Mouse (Mus musculus) stomach, postnatal 0 days (tissue): ENCODE results near the gene Anapc7. TPM values are rescaled to one million over a fixed set of nuclear protein-coding genes. Genes with fewer than 3 reads are reported as not detected.
"Not testable (repeated sequence)": the region's sequence is repeated elsewhere in the genome, so short reads cannot be mapped to it uniquely, and the experiment has no call there.

Experiments
- ATAC-seq: fragments of 200-750 bp; cut with Nextera tagmentation; 2 replicates; pipeline ENCODE4 v1.8.0; 2017; ENCODE audit not compliant: low FRiP score, low TSS enrichment
- DNase-seq: peaks from one replicate; pipeline ENCODE4 v3.0.0-alpha.2; 2016; ENCODE audit warnings: low spot score
- H3K27ac ChIP-seq: fragments of 300-500 bp; sonication (generic); replicated peaks from 2 replicates; pipeline ENCODE4 v1.5.1; 2014; ENCODE audit warnings: mild to moderate bottlenecking, control low read depth
- H3K27me3 ChIP-seq: fragments of 300-500 bp; sonication (generic); 2 replicates; pipeline ENCODE4 v1.6.1; 2014; ENCODE audit warnings: low read length; ENCODE audit not compliant: control insufficient read depth, insufficient read depth
- H3K36me3 ChIP-seq: fragments of 300-500 bp; sonication (generic); 2 replicates; pipeline ENCODE4 v1.6.1; 2014; ENCODE audit warnings: low read length, mixed read lengths; ENCODE audit not compliant: control insufficient read depth, insufficient read depth
- H3K4me1 ChIP-seq: fragments of 300-500 bp; sonication (generic); replicated peaks from 2 replicates; pipeline ENCODE4 v1.6.1; 2014; ENCODE audit warnings: antibody characterized with exemption; ENCODE audit not compliant: control insufficient read depth, insufficient read depth
- H3K4me2 ChIP-seq: fragments of 300-500 bp; sonication (generic); replicated peaks from 2 replicates; pipeline ENCODE4 v1.6.1; 2014; ENCODE audit warnings: low read depth, mild to moderate bottlenecking, control low read depth, moderate library complexity
- H3K4me3 ChIP-seq: fragments of 300-500 bp; sonication (generic); 2 replicates; pipeline ENCODE4 v1.5.1; 2014; ENCODE audit warnings: low read depth, low read length, control low read depth
- H3K9ac ChIP-seq: fragments of 300-500 bp; sonication (generic); 2 replicates; pipeline ENCODE4 v1.6.1; 2014; ENCODE audit warnings: mild to moderate bottlenecking, low read length, control low read depth, mixed read lengths
- H3K9me3 ChIP-seq: fragments of 300-500 bp; sonication (generic); 2 replicates; pipeline ENCODE4 v1.6.1; 2016; ENCODE audit warnings: low read length; ENCODE audit not compliant: control insufficient read depth
- CTCF ChIP-seq: IDR thresholded peaks from 2 replicates; pipeline ENCODE4 v1.5.1; 2016; ENCODE audit warnings: antibody characterized with exemption, low read depth, mild to moderate bottlenecking, moderate library complexity
- EP300 ChIP-seq: optimal IDR thresholded peaks from 2 replicates; pipeline ENCODE3; 2016; ENCODE audit warnings: antibody characterized with exemption
- WGBS: fragments of 180-500 bp; shearing (Covaris S2); extraction: QIAGEN DNeasy Blood & Tissue Kit; methylation state at CpG from one replicate; pipeline ENCODE4 v1.1.7; 2014; 5-methylcytosine and 5-hydroxymethylcytosine counted together
- polyA plus RNA-seq: library from polyadenylated mRNA; unstranded; fragments of >200 nt; fragmentation: Nextera tagmentation; extraction: Ambion mirVana; gene quantifications from 2 replicates; pipeline ENCODE4 v1.2.1, GENCODE M21; 2015

Anapc7 gene
- polyA plus RNA-seq, 1 experiment from 2014 or later: 21.7 TPM

DNA sequence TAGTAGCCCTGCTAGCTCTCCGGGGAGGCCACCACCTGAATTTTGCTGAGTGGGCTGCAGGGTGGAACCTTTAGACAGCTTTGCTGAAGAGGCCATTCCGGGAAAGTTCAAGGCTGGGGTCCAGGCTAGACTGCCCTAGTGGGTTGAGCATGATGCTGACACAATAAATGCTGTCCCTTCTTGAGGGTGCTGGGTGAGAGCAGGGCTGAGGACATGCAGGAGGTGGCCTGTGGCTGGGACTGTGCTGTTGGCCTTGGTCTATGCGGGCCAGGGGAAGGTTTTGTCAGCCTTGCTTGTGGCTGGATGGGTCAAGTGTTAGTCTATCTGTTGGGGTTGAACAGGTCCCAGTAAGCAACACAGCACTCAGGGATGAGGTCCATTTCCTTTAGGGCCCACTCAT lies 33.4 kb downstream of the Anapc7 start:
- TF ChIP-seq EP300 (no peak), CTCF (no peak)
- WGBS: 88% methylated on average over 3 of the region's 3 CpGs
- Histone ChIP-seq H3K27me3 (no peaks in the 10 kb centered on the region), H3K36me3 (peaks cover 37% of the 10 kb centered on the region), H3K4me1 (no peaks in the 10 kb centered on the region), H3K4me2 (no peak overlapping the region), H3K4me3 (no peak overlapping the region), H3K9ac (no peak overlapping the region), H3K27ac (no peak overlapping the region), H3K9me3 (no peaks in the 10 kb centered on the region)
- no peak for ATAC-seq
- no peak for DNase-seq

DNA sequence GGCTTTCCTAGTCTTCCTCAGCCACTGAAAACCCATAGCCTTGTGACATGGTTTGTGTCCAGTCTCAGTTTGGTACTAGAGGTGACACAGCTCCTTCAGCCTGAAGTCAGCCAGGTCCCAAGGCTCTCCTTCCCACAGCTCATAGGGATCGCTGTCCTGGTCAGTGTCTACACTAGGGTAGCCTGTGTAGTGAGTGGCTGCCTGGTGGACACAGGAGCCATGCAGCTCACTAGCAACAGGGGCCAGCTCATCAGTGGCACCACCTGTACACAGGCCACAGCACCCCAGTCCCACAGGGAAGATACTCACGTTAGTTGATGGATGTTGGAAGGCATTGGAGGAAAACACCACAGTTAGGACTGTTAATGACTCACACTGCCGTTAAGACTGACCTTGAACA lies 34.1 kb downstream of the Anapc7 start:
- WGBS: 75% methylated on average over 3 of the region's 3 CpGs
- H3K4me2 ChIP-seq: no peak overlapping the region
- 0 out of 2 replicates have a peak overlapping the region, but pooled peaks have one; percentile 13 for H3K27ac ChIP-seq
- no peak for TF ChIP-seq EP300
- no peak for TF ChIP-seq CTCF
- no peaks in the 10 kb centered on the region for H3K27me3 ChIP-seq
- no peak overlapping the region for H3K9ac ChIP-seq
- H3K36me3 ChIP-seq: peaks cover 41% of the 10 kb centered on the region
- no peaks in the 10 kb centered on the region for H3K9me3 ChIP-seq
- no peaks in the 10 kb centered on the region for H3K4me1 ChIP-seq
- no peak for ATAC-seq
- no peak for DNase-seq
- H3K4me3 ChIP-seq: no peak overlapping the region

DNA sequence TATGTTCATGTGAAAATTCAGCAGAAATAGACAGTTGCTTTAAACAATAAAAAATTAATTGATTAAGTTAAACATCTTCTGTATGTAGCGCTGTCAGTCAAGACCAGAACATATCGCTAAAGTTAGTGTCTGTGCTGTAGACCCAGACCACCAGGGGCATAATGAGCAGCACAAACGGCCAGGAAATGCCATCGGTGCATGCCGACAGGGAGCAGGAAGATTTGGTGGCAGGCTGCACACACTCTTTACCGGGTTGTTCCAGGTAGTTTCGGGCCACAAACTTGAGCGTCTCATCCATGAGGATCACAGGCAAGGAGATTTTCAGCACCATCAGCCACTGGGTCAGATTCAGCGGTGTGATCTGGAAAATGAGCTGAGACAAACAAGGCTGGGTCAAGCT lies 35.6 kb downstream of the Anapc7 start:
- peaks cover 53% of the 10 kb centered on the region for H3K36me3 ChIP-seq
- H3K27me3 ChIP-seq, H3K9ac ChIP-seq, H3K4me2 ChIP-seq, H3K27ac ChIP-seq, H3K4me1 ChIP-seq, ATAC-seq, H3K4me3 ChIP-seq, H3K9me3 ChIP-seq, DNase-seq: not testable (repeated sequence)
- WGBS: 85% methylated on average over 9 of the region's 9 CpGs
- TF ChIP-seq CTCF: peak; percentile 38

DNA sequence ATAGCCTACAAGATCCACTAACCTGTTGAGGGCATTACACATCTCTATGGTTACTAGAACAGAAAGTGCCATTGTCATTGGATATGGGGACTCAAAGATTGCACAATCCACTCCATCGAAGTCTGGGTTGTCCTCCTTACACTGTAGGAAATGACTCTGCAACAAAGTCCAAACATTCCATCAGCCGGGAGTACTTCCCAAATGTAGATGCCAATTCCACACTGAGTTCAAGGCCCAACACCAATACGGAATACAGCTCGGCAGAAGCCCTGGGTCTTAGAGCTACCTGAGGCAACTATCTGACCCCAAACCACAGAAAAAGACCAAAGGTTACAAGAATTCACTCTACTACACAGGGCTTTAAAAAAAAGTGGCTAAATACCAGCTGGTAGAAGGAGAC lies 36.6 kb downstream of the Anapc7 start:
- Histone ChIP-seq H3K27me3 (no peaks in the 10 kb centered on the region), H3K36me3 (peaks cover 62% of the 10 kb centered on the region), H3K9me3 (no peaks in the 10 kb centered on the region), H3K4me1 (no peaks in the 10 kb centered on the region), H3K4me3 (no peak overlapping the region), H3K4me2 (no peak overlapping the region), H3K27ac (no peak overlapping the region), H3K9ac (no peak overlapping the region)
- WGBS: 80% methylated on average over 4 of the region's 4 CpGs
- ATAC-seq (no peak), DNase-seq (no peak)
- TF ChIP-seq CTCF (no peak), EP300 (no peak)

DNA sequence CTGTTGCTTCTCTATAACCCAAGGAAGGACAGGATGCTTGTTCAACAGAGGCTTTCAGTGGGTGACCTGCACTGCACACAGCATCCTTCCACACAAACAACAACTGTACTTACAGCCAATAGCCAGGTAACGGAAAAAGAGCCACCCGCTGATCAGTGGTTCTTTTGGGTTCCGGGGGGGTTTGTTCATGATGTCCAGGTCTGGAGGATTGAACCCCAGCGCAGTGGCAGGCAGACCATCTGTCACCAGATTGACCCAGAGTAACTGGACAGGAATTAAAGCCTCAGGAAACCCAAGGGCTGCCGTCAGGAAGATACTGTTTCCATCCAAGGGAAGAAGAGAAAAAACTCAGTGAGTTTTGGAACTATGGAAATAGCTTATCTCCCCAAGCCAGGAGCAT lies 37.8 kb downstream of the Anapc7 start:
- no peak overlapping the region for H3K4me3 ChIP-seq
- WGBS: 93% methylated on average over 5 of the region's 5 CpGs
- DNase-seq (no peak), ATAC-seq (no peak)
- peaks cover 71% of the 10 kb centered on the region for H3K36me3 ChIP-seq
- no peak for TF ChIP-seq CTCF
- TF ChIP-seq EP300: no peak
- H3K27me3 ChIP-seq: no peaks in the 10 kb centered on the region
- H3K4me2 ChIP-seq: no peak overlapping the region
- no peaks in the 10 kb centered on the region for H3K4me1 ChIP-seq
- no peaks in the 10 kb centered on the region for H3K9me3 ChIP-seq
- H3K27ac ChIP-seq: no peak overlapping the region
- no peak overlapping the region for H3K9ac ChIP-seq

DNA sequence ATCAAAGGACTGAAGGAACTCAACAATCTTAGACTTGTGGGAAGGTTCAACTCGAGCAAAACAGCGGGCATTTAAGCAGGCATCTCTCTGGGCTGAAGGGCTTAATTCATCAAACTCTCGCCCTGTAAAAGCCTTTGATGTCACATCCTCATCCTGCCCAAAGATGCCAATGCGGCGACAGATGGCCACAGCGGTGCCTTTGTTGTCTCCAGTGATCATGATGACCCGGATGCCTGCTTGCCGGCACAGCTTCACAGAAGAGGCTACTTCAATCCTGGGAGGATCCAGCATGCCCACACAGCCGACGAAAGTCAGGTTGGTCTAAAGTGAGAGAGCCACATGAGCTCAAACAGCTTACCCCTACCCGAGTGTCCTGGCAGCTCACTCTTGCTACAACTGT lies 39.2 kb downstream of the Anapc7 start:
- ATAC-seq (no peak), DNase-seq (no peak)
- WGBS: 78% methylated on average over 11 of the region's 11 CpGs
- Histone ChIP-seq H3K27me3 (no peaks in the 10 kb centered on the region), H3K4me3 (no peak overlapping the region), H3K4me1 (no peaks in the 10 kb centered on the region), H3K36me3 (peaks cover 68% of the 10 kb centered on the region), H3K9ac (no peak overlapping the region), H3K4me2 (no peak overlapping the region), H3K27ac (no peak overlapping the region), H3K9me3 (no peaks in the 10 kb centered on the region)
- no peak for TF ChIP-seq EP300
- TF ChIP-seq CTCF: no peak
